Mouse (Mus musculus) intestine, embryonic 16.5 days (tissue): Measurements from ENCODE around the gene Gm38431. TPM values are rescaled to one million over a fixed set of nuclear protein-coding genes. Genes with fewer than 3 reads are reported as not detected.
A peak's percentile ranks its signal among the peaks of the same experiment; 100 is the strongest.
"Not testable (repeated sequence)": the region's sequence is repeated elsewhere in the genome, so short reads cannot be mapped to it uniquely, and the experiment has no call there.

ENCODE experiments used
- ATAC-seq: fragments of 200-750 bp; cut with Nextera tagmentation; 2 replicates; pipeline ENCODE4 v1.8.0; 2017; ENCODE audit warnings: moderate TSS enrichment, moderate library complexity
- H3K27ac ChIP-seq: fragments of 300-500 bp; sonication (generic); 2 replicates; pipeline ENCODE4 v1.5.1; 2014; ENCODE audit warnings: mild to moderate bottlenecking, low read length
- H3K27me3 ChIP-seq: fragments of 300-500 bp; sonication (generic); replicated peaks from 2 replicates; pipeline ENCODE4 v1.6.1; 2014; ENCODE audit warnings: low read length, control low read depth, mixed read lengths; ENCODE audit not compliant: control insufficient read depth, insufficient read depth
- H3K36me3 ChIP-seq: fragments of 300-500 bp; sonication (generic); 2 replicates; pipeline ENCODE4 v1.6.1; 2014; ENCODE audit warnings: low read length, control low read depth; ENCODE audit not compliant: control insufficient read depth, insufficient read depth
- H3K4me1 ChIP-seq: fragments of 300-500 bp; sonication (generic); 2 replicates; pipeline ENCODE4 v1.6.1; 2014; ENCODE audit warnings: low read length, control low read depth, mixed read lengths; ENCODE audit not compliant: control insufficient read depth, insufficient read depth
- H3K4me2 ChIP-seq: fragments of 300-500 bp; sonication (generic); 2 replicates; pipeline ENCODE4 v1.6.1; 2014; ENCODE audit warnings: low read depth, low read length, control low read depth
- H3K4me3 ChIP-seq: fragments of 300-500 bp; sonication (generic); 2 replicates; pipeline ENCODE4 v1.5.1; 2014; ENCODE audit warnings: mild to moderate bottlenecking, low read length
- H3K9ac ChIP-seq: fragments of 300-500 bp; sonication (generic); 2 replicates; pipeline ENCODE4 v1.6.1; 2014; ENCODE audit warnings: low read depth, low read length
- H3K9me3 ChIP-seq: fragments of 300-500 bp; sonication (generic); 2 replicates; pipeline ENCODE4 v1.6.1; 2016; ENCODE audit warnings: low read length, control low read depth; ENCODE audit not compliant: control insufficient read depth
- WGBS: fragments of 180-500 bp; shearing (Covaris S2); extraction: QIAGEN DNeasy Blood & Tissue Kit; methylation state at CpG from one replicate; pipeline ENCODE4 v1.1.7; 2014; 5-methylcytosine and 5-hydroxymethylcytosine counted together
- polyA plus RNA-seq: library from polyadenylated mRNA; unstranded; fragments of >200 nt; fragmentation: Nextera tagmentation; extraction: Ambion mirVana; gene quantifications from 2 replicates; pipeline ENCODE4 v1.2.1, GENCODE M21; 2015

Gm38431 gene
- polyA plus RNA-seq, 1 experiment from 2014 or later = 2.5 TPM

DNA sequence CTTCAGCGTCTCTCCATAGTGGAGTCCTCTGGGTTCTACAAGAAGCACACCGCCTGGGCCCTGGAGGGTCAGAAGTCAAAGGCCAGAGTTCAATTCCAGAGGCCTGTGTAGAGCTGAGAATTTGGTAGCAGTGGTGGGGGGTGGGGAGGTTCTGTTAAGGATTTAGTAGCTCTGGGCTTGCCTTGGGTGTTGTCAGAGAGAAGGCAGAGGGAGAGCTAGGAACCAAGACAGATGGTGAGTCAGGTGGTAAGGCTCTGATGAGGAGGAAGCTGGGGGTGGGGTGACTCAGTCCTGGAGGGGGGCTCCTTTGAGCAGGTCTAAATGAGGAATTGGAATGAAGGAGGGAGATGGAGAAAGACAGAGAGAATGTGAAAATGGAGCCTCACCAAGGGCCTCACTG lies 28.9 kb downstream of the Gm38431 start:
- 92% methylated on average over 2 of the region's 2 CpGs for WGBS
- peaks cover 5% of the 10 kb centered on the region for H3K36me3 ChIP-seq
- ATAC-seq = no peak
- H3K27ac ChIP-seq = no peak overlapping the region
- H3K4me1 ChIP-seq = no peaks in the 10 kb centered on the region
- no peak overlapping the region for H3K4me2 ChIP-seq
- no peak overlapping the region for H3K9ac ChIP-seq
- H3K9me3 ChIP-seq = no peaks in the 10 kb centered on the region
- no peaks in the 10 kb centered on the region for H3K27me3 ChIP-seq
- H3K4me3 ChIP-seq = no peak overlapping the region

GRCm38 (mm10) chr9:21051578-21051977 lies 40.2 kb downstream of the Gm38431 start:
- Histone ChIP-seq H3K4me1 (no peaks in the 10 kb centered on the region), H3K9me3 (no peaks in the 10 kb centered on the region), H3K9ac (no peak overlapping the region), H3K4me2 (no peak overlapping the region), H3K27me3 (0 out of 2 replicates have a peak, but pooled peaks cover 3% of the 10 kb centered on the region), H3K4me3 (no peak overlapping the region), H3K36me3 (no peaks in the 10 kb centered on the region), H3K27ac (no peak overlapping the region)
- 61% methylated on average over 10 of the region's 10 CpGs for WGBS
- no peak for ATAC-seq

GRCm38 (mm10) chr9:21045235-21045634 lies 46.6 kb downstream of the Gm38431 start:
- no peaks in the 10 kb centered on the region for H3K9me3 ChIP-seq

DNA sequence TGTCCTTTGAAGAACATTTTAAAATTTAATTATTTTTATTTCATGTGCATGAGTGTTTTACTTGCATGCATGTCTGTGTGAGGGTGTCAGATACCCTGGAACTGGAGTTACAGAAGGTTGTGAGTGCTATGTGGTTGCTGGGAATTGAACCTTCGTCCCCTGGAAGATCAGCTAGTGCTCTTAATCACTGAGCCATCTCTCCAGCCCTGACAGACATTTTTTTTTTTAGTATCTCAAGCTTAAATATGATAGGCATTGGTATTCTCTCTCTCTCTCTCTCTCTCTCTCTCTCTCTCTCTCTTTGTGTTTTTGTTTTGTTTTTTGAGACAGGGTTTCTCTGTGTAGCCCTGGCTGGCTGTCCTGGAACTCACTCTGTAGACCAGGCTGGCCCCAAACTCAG lies 47.0 kb downstream of the Gm38431 start:
- H3K4me1 ChIP-seq, H3K4me3 ChIP-seq, H3K36me3 ChIP-seq, H3K9ac ChIP-seq, H3K27me3 ChIP-seq, H3K9me3 ChIP-seq, H3K27ac ChIP-seq, ATAC-seq, H3K4me2 ChIP-seq: not testable (repeated sequence)
- WGBS = 48% methylated on average over 1 of the region's 1 CpGs

More at GRCm38 (mm10) chr9:21045235-21045634, 46.6 kb downstream of the Gm38431 start:
- no peaks in the 10 kb centered on the region for H3K27me3 ChIP-seq
- no peak overlapping the region for H3K4me2 ChIP-seq
- H3K36me3 ChIP-seq = no peaks in the 10 kb centered on the region
- H3K27ac ChIP-seq = no peak overlapping the region
- no peak overlapping the region for H3K4me3 ChIP-seq
- no peak overlapping the region for H3K9ac ChIP-seq
- 76% methylated on average over 3 of the region's 3 CpGs for WGBS
- H3K4me1 ChIP-seq = peaks cover 7% of the 10 kb centered on the region; the same call in 1 of the 2 replicates
- no peak for ATAC-seq

DNA sequence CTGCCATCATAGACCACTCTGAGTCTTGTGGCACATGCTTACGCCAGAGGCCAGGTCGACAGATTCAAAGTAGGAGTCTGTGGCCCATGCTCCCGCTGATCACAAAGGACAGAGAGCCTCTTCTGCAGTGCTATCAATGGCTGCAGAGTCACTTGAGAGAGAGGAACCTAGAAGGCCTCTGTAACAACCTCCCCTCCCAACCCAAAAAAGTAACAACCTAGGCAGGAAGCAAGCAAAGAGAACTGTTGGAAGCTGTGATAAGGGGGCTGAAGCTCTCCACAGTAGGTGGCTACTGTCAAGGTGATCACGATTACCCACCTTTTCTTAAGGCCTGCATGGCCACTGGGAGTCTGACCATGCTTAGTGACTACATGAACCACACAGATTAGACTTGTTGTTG lies 48.2 kb downstream of the Gm38431 start:
- H3K27me3 ChIP-seq = peaks cover 3% of the 10 kb centered on the region; the same call in 1 of the 2 replicates
- H3K4me2 ChIP-seq = no peak overlapping the region
- no peaks in the 10 kb centered on the region for H3K36me3 ChIP-seq
- no peak overlapping the region for H3K4me3 ChIP-seq
- no peak for ATAC-seq
- no peaks in the 10 kb centered on the region for H3K9me3 ChIP-seq
- H3K27ac ChIP-seq = no peak overlapping the region
- WGBS = 90% methylated on average over 4 of the region's 4 CpGs
- no peak overlapping the region for H3K9ac ChIP-seq
- peaks cover 8% of the 10 kb centered on the region; the same call in 1 of the 2 replicates for H3K4me1 ChIP-seq

DNA sequence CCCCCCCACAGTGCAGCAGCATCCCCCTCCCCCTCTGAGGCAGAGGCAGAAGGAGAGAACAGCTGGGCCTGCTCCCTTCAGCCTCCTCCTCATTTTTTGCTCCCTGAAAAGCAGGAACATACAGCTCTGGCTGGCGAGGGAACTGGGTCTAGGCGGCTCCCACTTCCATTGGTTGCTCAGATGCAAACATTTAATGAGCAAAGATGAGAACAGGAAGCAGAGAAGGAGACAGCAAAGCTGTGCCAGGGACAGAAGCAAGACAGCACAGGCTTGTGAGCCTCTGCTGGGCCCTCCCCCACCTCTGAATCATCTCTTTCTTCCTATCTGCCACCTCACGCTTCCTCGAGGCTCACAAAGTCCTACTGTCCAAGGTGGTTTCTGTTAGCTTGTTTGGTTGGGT lies 50.5 kb downstream of the Gm38431 start:
- Histone ChIP-seq H3K9me3 (no peaks in the 10 kb centered on the region), H3K4me3 (no peak overlapping the region), H3K27me3 (peaks cover 26% of the 10 kb centered on the region), H3K4me2 (no peak overlapping the region), H3K27ac (no peak overlapping the region), H3K4me1 (peaks cover 21% of the 10 kb centered on the region), H3K9ac (no peak overlapping the region), H3K36me3 (no peaks in the 10 kb centered on the region)
- ATAC-seq = no peak
- 31% methylated on average over 4 of the region's 4 CpGs for WGBS

DNA sequence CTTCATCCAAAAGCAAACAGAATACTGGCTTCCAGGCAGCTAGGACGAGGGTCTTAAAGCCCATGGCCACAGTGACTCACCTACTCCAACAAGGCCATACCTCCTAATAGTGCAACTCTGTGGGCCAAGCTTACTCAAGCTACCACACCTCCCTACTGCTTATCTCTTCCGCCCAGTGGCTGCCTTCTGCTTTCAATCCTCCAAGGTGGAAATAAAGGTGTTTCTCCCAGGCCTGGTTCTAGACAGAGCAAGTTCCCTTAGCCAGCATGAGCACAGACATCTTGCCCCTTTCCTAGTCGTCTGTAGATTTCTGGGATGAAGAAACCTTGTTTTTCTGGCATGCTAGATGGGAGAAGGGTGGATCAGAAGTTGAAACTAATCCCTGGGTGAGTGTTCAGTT lies 52.0 kb downstream of the Gm38431 start:
- peaks cover 21% of the 10 kb centered on the region for H3K4me1 ChIP-seq
- no peak for ATAC-seq
- H3K9ac ChIP-seq = no peak overlapping the region
- 77% methylated on average over 3 of the region's 3 CpGs for WGBS
- H3K4me3 ChIP-seq = no peak overlapping the region
- no peak overlapping the region for H3K4me2 ChIP-seq
- H3K9me3 ChIP-seq = no peaks in the 10 kb centered on the region
- no peaks in the 10 kb centered on the region for H3K36me3 ChIP-seq
- H3K27me3 ChIP-seq = peaks cover 41% of the 10 kb centered on the region
- no peak overlapping the region for H3K27ac ChIP-seq

DNA sequence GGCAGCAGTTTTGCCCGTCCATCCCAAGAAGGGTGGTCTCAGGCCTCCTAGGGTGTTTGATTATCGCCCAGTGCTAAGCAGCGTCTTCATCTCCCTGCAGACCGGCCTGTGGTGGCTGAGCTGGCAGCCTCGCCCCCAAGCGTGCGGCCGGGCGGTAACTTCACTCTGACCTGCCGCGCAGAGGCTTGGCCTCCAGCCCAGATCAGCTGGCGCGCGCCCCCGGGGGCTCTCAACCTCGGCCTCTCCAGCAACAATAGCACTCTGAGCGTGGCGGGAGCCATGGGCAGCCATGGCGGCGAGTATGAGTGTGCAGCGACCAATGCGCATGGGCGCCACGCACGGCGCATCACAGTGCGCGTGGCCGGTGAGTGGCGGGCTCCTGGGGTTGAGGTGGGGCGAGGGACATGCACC lies 54.3 kb downstream of the Gm38431 start:
- 4% methylated on average over 31 of the region's 31 CpGs for WGBS
- Histone ChIP-seq H3K27ac (no peak overlapping the region), H3K27me3 (peaks cover 59% of the 10 kb centered on the region), H3K4me1 (peaks cover 31% of the 10 kb centered on the region), H3K36me3 (no peaks in the 10 kb centered on the region), H3K9ac (peak overlapping the region; percentile 59; the same call in 1 of the 2 replicates), H3K9me3 (no peaks in the 10 kb centered on the region), H3K4me2 (peak overlapping the region; percentile 64), H3K4me3 (peak overlapping the region; percentile 48)
- ATAC-seq = no peak

DNA sequence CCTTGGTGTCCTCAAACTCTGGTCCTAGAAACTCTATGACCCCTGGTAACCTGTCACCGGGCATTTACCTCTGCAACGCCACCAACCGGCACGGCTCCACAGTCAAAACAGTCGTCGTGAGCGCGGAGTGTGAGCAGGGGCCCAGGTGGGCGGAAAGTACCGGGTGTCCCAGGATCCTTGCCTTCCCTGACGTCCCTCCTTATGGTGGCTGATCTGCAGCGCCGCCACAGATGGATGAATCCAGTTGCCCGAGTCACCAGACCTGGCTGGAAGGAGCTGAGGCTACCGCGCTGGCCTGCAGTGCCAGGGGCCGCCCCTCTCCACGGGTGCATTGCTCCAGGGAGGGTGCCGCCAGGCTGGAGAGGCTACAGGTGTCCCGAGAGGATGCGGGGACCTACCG lies 55.1 kb downstream of the Gm38431 start:
- H3K27me3 ChIP-seq = peaks cover 67% of the 10 kb centered on the region
- no peak overlapping the region; the same call in 1 of the 2 replicates for H3K4me2 ChIP-seq
- peaks cover 39% of the 10 kb centered on the region for H3K4me1 ChIP-seq

DNA sequence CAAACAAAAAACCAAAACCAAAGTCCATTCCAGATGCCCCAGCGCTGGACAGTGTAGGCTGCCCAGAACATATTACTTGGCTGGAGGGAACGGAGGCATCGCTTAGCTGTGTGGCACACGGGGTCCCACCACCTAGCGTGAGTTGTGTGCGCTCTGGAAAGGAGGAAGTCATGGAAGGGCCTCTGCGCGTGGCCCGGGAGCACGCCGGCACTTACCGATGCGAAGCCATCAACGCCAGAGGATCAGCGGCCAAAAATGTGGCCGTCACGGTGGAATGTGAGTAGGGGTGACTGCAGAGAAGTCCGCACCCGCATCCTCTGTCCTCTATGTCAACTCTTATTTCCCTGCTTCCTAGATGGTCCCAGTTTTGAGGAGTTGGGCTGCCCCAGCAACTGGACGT lies 55.6 kb downstream of the Gm38431 start:
- Histone ChIP-seq H3K9me3 (no peaks in the 10 kb centered on the region), H3K4me1 (peaks cover 40% of the 10 kb centered on the region), H3K9ac (no peak overlapping the region), H3K4me3 (0 out of 2 replicates have a peak overlapping the region, but pooled peaks have one; percentile 3), H3K4me2 (no peak overlapping the region), H3K36me3 (no peaks in the 10 kb centered on the region), H3K27me3 (peaks cover 69% of the 10 kb centered on the region), H3K27ac (no peak overlapping the region)
- no peak for ATAC-seq
- WGBS = 17% methylated on average over 20 of the region's 20 CpGs

More for the DNA sequence above, 55.1 kb downstream of the Gm38431 start:
- no peak for ATAC-seq
- Histone ChIP-seq H3K4me3 (no peak overlapping the region), H3K36me3 (no peaks in the 10 kb centered on the region), H3K27ac (no peak overlapping the region), H3K9me3 (no peaks in the 10 kb centered on the region), H3K9ac (no peak overlapping the region)
- 4% methylated on average over 22 of the region's 22 CpGs for WGBS
